ENCODE assay signal across 9 mouse cellular contexts in the genomic region with DNA sequence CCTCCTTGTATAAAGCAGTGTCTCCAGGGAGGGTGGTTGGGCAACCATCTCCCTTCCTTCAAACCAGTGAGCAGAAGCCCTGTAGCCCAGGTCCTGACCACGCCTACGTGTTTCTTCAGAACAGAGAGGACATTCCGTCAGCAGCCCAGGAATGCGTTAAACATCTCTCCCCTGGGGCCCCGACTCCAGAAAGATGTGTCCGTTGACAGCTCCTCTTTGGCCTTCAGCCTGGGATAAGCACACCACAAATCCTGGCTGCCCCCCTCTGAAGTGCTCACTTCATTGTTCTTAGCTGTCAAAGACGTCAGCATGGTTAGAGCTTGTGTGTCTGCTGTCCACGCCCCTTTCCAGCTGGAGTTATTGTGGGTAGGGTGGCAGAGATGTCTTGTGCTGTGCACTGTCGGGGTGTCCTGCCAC. TPM values are rescaled to one million over a fixed set of nuclear protein-coding genes. Genes with fewer than 3 reads are reported as not detected.
DNase-seq lines count a peak whose midpoint lies in the region; ATAC-seq and TF ChIP-seq lines count a peak whose summit lies in the region.
"Had no signal": no experiment of that assay in that cellular context is flagged by ENCODE, and none has a peak within 500 bp of the region (broad histone marks: within the 10 kb centered on the region; RNA-seq: fewer than 3 reads in every experiment).

No protein-coding gene starts in this region.

- no peaks in the 10 kb centered on the region for H3K9me3 ChIP-seq in midbrain, embryonic 11.5 days (ENCODE audit: control insufficient read depth, low read length)
- no peaks in the 10 kb centered on the region for H3K9me3 ChIP-seq in midbrain, embryonic 15.5 days
- H3K9me3 ChIP-seq in forebrain, embryonic 15.5 days: no peaks in the 10 kb centered on the region
- no peaks in the 10 kb centered on the region for H3K9me3 ChIP-seq in hindbrain, postnatal 0 days (ENCODE audit: low read length)
- H3K9me3 ChIP-seq in midbrain, embryonic 14.5 days (ENCODE audit: control insufficient read depth, low read length): no peaks in the 10 kb centered on the region
- H3K9me3 ChIP-seq: liver, embryonic 13.5 days had no signal

- H3K9ac ChIP-seq in midbrain, embryonic 11.5 days (ENCODE audit: low read length): no peak overlapping the region
- no peak overlapping the region for H3K9ac ChIP-seq in midbrain, embryonic 15.5 days
- no peak overlapping the region for H3K9ac ChIP-seq in forebrain, embryonic 15.5 days (replicated peaks)
- H3K9ac ChIP-seq in hindbrain, postnatal 0 days (replicated peaks; ENCODE audit: low read length): no peak overlapping the region
- H3K9ac ChIP-seq in midbrain, embryonic 14.5 days (replicated peaks; ENCODE audit: low read length): no peak overlapping the region
- H3K9ac ChIP-seq: liver, embryonic 13.5 days had no signal

- no peak for TF ChIP-seq CTCF in hindbrain, postnatal 0 days (IDR thresholded peaks at IDR 0.05; ENCODE audit: low read depth)

- H3K27ac ChIP-seq in midbrain, embryonic 11.5 days (ENCODE audit: low read depth, low read length): no peak overlapping the region
- H3K27ac ChIP-seq in midbrain, embryonic 15.5 days: no peak overlapping the region
- H3K27ac ChIP-seq in forebrain, embryonic 15.5 days (replicated peaks): no peak overlapping the region
- H3K27ac ChIP-seq in hindbrain, postnatal 0 days: no peak overlapping the region
- no peak overlapping the region for H3K27ac ChIP-seq in midbrain, embryonic 14.5 days (replicated peaks; ENCODE audit: low read depth, low read length)
- H3K27ac ChIP-seq: liver, embryonic 13.5 days had no signal

- WGBS in midbrain, embryonic 11.5 days: 13% methylated on average over 9 of the region's 9 CpGs
- WGBS in midbrain, embryonic 15.5 days: 9% methylated on average over 9 of the region's 9 CpGs
- WGBS in forebrain, embryonic 15.5 days: 14% methylated on average over 9 of the region's 9 CpGs
- 8% methylated on average over 9 of the region's 9 CpGs for WGBS in hindbrain, postnatal 0 days
- 5% methylated on average over 9 of the region's 9 CpGs for WGBS in midbrain, embryonic 14.5 days

- peaks cover 10% of the 10 kb centered on the region for H3K4me1 ChIP-seq in midbrain, embryonic 11.5 days (ENCODE audit: control insufficient read depth, insufficient read depth, low read length)
- peaks cover 6% of the 10 kb centered on the region for H3K4me1 ChIP-seq in midbrain, embryonic 15.5 days
- H3K4me1 ChIP-seq in forebrain, embryonic 15.5 days: peaks cover 5% of the 10 kb centered on the region; the same call in 1 of the 2 replicates
- H3K4me1 ChIP-seq in hindbrain, postnatal 0 days (ENCODE audit: insufficient read depth, low read length): no peaks in the 10 kb centered on the region
- peaks cover 4% of the 10 kb centered on the region; the same call in 1 of the 2 replicates for H3K4me1 ChIP-seq in midbrain, embryonic 14.5 days (ENCODE audit: control insufficient read depth, insufficient read depth, low read length)
- H3K4me1 ChIP-seq: liver, embryonic 13.5 days had no signal

- ATAC-seq in midbrain, embryonic 11.5 days (ENCODE audit: low FRiP score): peak; percentile 82
- ATAC-seq in midbrain, embryonic 15.5 days (replicated peaks): no peak
- ATAC-seq in forebrain, embryonic 15.5 days (replicated peaks): peak; percentile 68; the same call in 1 of the 2 replicates
- ATAC-seq in hindbrain, postnatal 0 days: 0 out of 2 replicates have a peak, but pooled peaks have one; percentile 27
- ATAC-seq in midbrain, embryonic 14.5 days (ENCODE audit: low FRiP score, low TSS enrichment): no peak
- no peak for ATAC-seq in megakaryocyte-erythroid progenitor cell, adult 5-6 weeks (replicated peaks; ENCODE audit: low FRiP score, low TSS enrichment, poor library complexity, severe bottlenecking)

- H3K27me3 ChIP-seq in midbrain, embryonic 11.5 days (ENCODE audit: control insufficient read depth, insufficient read depth, low read length): no peaks in the 10 kb centered on the region
- H3K27me3 ChIP-seq in midbrain, embryonic 15.5 days (replicated peaks): peaks cover 4% of the 10 kb centered on the region; the same call in 1 of the 2 replicates
- peaks cover 5% of the 10 kb centered on the region; the same call in 1 of the 2 replicates for H3K27me3 ChIP-seq in forebrain, embryonic 15.5 days
- no peaks in the 10 kb centered on the region for H3K27me3 ChIP-seq in hindbrain, postnatal 0 days (ENCODE audit: insufficient read depth, low read length)
- peaks cover under 1% of the 10 kb centered on the region; the same call in 1 of the 2 replicates for H3K27me3 ChIP-seq in midbrain, embryonic 14.5 days (ENCODE audit: control insufficient read depth, insufficient read depth, low read length)

- peak overlapping the region; percentile 0; the same call in 1 of the 2 replicates for H3K4me2 ChIP-seq in midbrain, embryonic 11.5 days
- no peak overlapping the region for H3K4me2 ChIP-seq in midbrain, embryonic 15.5 days
- H3K4me2 ChIP-seq in forebrain, embryonic 15.5 days (replicated peaks): no peak overlapping the region
- H3K4me2 ChIP-seq in hindbrain, postnatal 0 days (ENCODE audit: low read depth, low read length): no peak overlapping the region
- no peak overlapping the region for H3K4me2 ChIP-seq in midbrain, embryonic 14.5 days (ENCODE audit: low read length)
- H3K4me2 ChIP-seq: liver, embryonic 13.5 days had no signal

- DNase-seq in midbrain, embryonic 11.5 days (ENCODE audit: low spot score, missing footprints): peak; percentile 86
- DNase-seq in hindbrain, postnatal 0 days (ENCODE audit: low spot score): no peak
- peak; percentile 49 for DNase-seq in midbrain, embryonic 14.5 days
- no peak for DNase-seq in testis, postnatal 10 days (ENCODE audit: low spot score)
- no peak for DNase-seq in left cerebral cortex, adult 8-10 months (ENCODE audit: low spot score in 2 of 2)
- DNase-seq: liver, embryonic 13.5 days had no signal

- no peak overlapping the region for H3K4me3 ChIP-seq in midbrain, embryonic 11.5 days (ENCODE audit: low read depth, low read length)
- no peak overlapping the region for H3K4me3 ChIP-seq in midbrain, embryonic 15.5 days
- H3K4me3 ChIP-seq in forebrain, embryonic 15.5 days: no peak overlapping the region
- H3K4me3 ChIP-seq in hindbrain, postnatal 0 days (ENCODE audit: low read length): no peak overlapping the region
- H3K4me3 ChIP-seq in midbrain, embryonic 14.5 days (replicated peaks; ENCODE audit: low read depth, low read length): no peak overlapping the region
- H3K4me3 ChIP-seq: liver, embryonic 13.5 days had no signal

- no peaks in the 10 kb centered on the region for H3K36me3 ChIP-seq in midbrain, embryonic 11.5 days (ENCODE audit: control insufficient read depth, insufficient read depth, low read length)
- H3K36me3 ChIP-seq in midbrain, embryonic 15.5 days (replicated peaks): no peaks in the 10 kb centered on the region
- H3K36me3 ChIP-seq in forebrain, embryonic 15.5 days: no peaks in the 10 kb centered on the region
- no peaks in the 10 kb centered on the region for H3K36me3 ChIP-seq in hindbrain, postnatal 0 days (ENCODE audit: insufficient read depth, low read length)
- no peaks in the 10 kb centered on the region for H3K36me3 ChIP-seq in midbrain, embryonic 14.5 days (ENCODE audit: control insufficient read depth, insufficient read depth, low read length)
- H3K36me3 ChIP-seq: liver, embryonic 13.5 days had no signal

RNA-seq across cellular contexts. Expression of gene Vdr, which starts 3.9 kb away (rescaled TPM):
- polyA plus RNA-seq in midbrain, embryonic 11.5 days (2014; fragmentation: Nextera tagmentation; extraction: Ambion mirVana): 0.10 and 0.38 TPM in 2 replicates
- polyA plus RNA-seq in midbrain, embryonic 15.5 days (2015; fragmentation: Nextera tagmentation; extraction: Ambion mirVana): 0.08 and 0.10 TPM in 2 replicates
- 0.08 and 0.09 TPM in 2 replicates for polyA plus RNA-seq in forebrain, embryonic 15.5 days (2015; fragmentation: Nextera tagmentation; extraction: Ambion mirVana)
- total RNA-seq in hindbrain, postnatal 0 days (2014; rRNA removed): 0.26 and 0.29 TPM in 2 replicates
- 0.38 and 0.76 TPM in 2 replicates for polyA plus RNA-seq in hindbrain, postnatal 0 days (2015; fragmentation: Nextera tagmentation; extraction: Ambion mirVana)
- not detected in 2 replicates for polyA plus RNA-seq in midbrain, embryonic 14.5 days (2014; fragmentation: Nextera tagmentation; extraction: Ambion mirVana)
- 1 to 10 TPM in 1 of 4 experiments, under 1 TPM in 3; 0.36 to 1.4 (median 0.64) TPM for total RNA-seq in left cerebral cortex, adult 8-10 months (2022)
- total RNA-seq in megakaryocyte-erythroid progenitor cell, adult 5-6 weeks (2014; fragmentation: Nextera tagmentation): 1.5 TPM in 1 of 2 replicates, not detected in the other
- total RNA-seq in megakaryocyte-erythroid progenitor cell, adult 5-6 weeks (2017): 0.85 and 0.88 TPM in 2 replicates

RNA-seq across cellular contexts. Expression of gene Tmem106c, which starts 49.7 kb away (rescaled TPM):
- polyA plus RNA-seq in midbrain, embryonic 11.5 days (2014; fragmentation: Nextera tagmentation; extraction: Ambion mirVana): 60.4 and 62.7 TPM in 2 replicates
- 56.2 and 58.9 TPM in 2 replicates for polyA plus RNA-seq in midbrain, embryonic 15.5 days (2015; fragmentation: Nextera tagmentation; extraction: Ambion mirVana)
- polyA plus RNA-seq in forebrain, embryonic 15.5 days (2015; fragmentation: Nextera tagmentation; extraction: Ambion mirVana): 60.8 and 66.2 TPM in 2 replicates
- 53.7 and 57.9 TPM in 2 replicates for total RNA-seq in hindbrain, postnatal 0 days (2014; rRNA removed)
- 55.9 and 57.9 TPM in 2 replicates for polyA plus RNA-seq in hindbrain, postnatal 0 days (2015; fragmentation: Nextera tagmentation; extraction: Ambion mirVana)
- polyA plus RNA-seq in midbrain, embryonic 14.5 days (2014; fragmentation: Nextera tagmentation; extraction: Ambion mirVana): 52.3 and 63.6 TPM in 2 replicates
- total RNA-seq in left cerebral cortex, adult 8-10 months (2022): 10 to 100 TPM; 32.2 to 37.7 (median 34.1) TPM
- 20.9 and 35.9 TPM in 2 replicates for total RNA-seq in megakaryocyte-erythroid progenitor cell, adult 5-6 weeks (2014; fragmentation: Nextera tagmentation)
- total RNA-seq in megakaryocyte-erythroid progenitor cell, adult 5-6 weeks (2017): 13.1 and 18.7 TPM in 2 replicates

Comparison
In these comparisons a context has a peak if more than half of its experiments do, and no peak if none do; other contexts are left out.
1. ATAC-seq: peak in midbrain, embryonic 11.5 days (single experiment), forebrain, embryonic 15.5 days (single experiment) and hindbrain, postnatal 0 days (single experiment); none in midbrain, embryonic 15.5 days (single experiment), midbrain, embryonic 14.5 days (single experiment) and megakaryocyte-erythroid progenitor cell, adult 5-6 weeks (single experiment).
2. DNase-seq: peak in midbrain, embryonic 11.5 days (single experiment) and midbrain, embryonic 14.5 days (single experiment); none in hindbrain, postnatal 0 days (single experiment), testis, postnatal 10 days (single experiment) and left cerebral cortex, adult 8-10 months (0 of 2).